Mouse (Mus musculus) limb, embryonic 11.5 days (tissue): ENCODE data around the gene Olfr557. TPM values are rescaled to one million over a fixed set of nuclear protein-coding genes. Genes with fewer than 3 reads are reported as not detected.

Experiments
- ATAC-seq: fragments of 200-750 bp; cut with Nextera tagmentation; 2 replicates; pipeline ENCODE4 v1.8.0; 2017; ENCODE audit warnings: low read depth; ENCODE audit not compliant: insufficient number of reproducible peaks, low FRiP score, low TSS enrichment
- DNase-seq: peaks from one replicate; pipeline ENCODE4 v3.0.0-alpha.2; 2015; ENCODE audit warnings: low spot score
- H3K27ac ChIP-seq: fragments of 300-500 bp; sonication (generic); replicated peaks from 2 replicates; pipeline ENCODE4 v1.5.1; 2014; ENCODE audit warnings: low read depth, mild to moderate bottlenecking, low read length
- H3K27me3 ChIP-seq: fragments of 300-500 bp; sonication (generic); 2 replicates; pipeline ENCODE4 v1.6.1; 2014; ENCODE audit warnings: mild to moderate bottlenecking, low read length, mixed read lengths; ENCODE audit not compliant: control insufficient read depth, insufficient read depth
- H3K36me3 ChIP-seq: fragments of 300-500 bp; sonication (generic); 2 replicates; pipeline ENCODE4 v1.6.1; 2014; ENCODE audit warnings: mild to moderate bottlenecking, low read length, moderate library complexity, mixed read lengths; ENCODE audit not compliant: control insufficient read depth, insufficient read depth
- H3K4me1 ChIP-seq: fragments of 300-500 bp; sonication (generic); 2 replicates; pipeline ENCODE4 v1.6.1; 2014; ENCODE audit warnings: low read length, mixed read lengths; ENCODE audit not compliant: control insufficient read depth, insufficient read depth
- H3K4me2 ChIP-seq: fragments of 300-500 bp; sonication (generic); 2 replicates; pipeline ENCODE4 v1.6.1; 2014; ENCODE audit warnings: low read depth, mild to moderate bottlenecking, moderate library complexity; ENCODE audit not compliant: severe bottlenecking
- H3K4me3 ChIP-seq: fragments of 300-500 bp; sonication (generic); 2 replicates; pipeline ENCODE4 v1.5.1; 2014; ENCODE audit warnings: low read depth, low read length
- H3K9ac ChIP-seq: fragments of 300-500 bp; sonication (generic); 2 replicates; pipeline ENCODE4 v1.6.1; 2014; ENCODE audit warnings: mild to moderate bottlenecking, low read length
- H3K9me3 ChIP-seq: fragments of 300-500 bp; sonication (generic); 2 replicates; pipeline ENCODE4 v1.6.1; 2016; ENCODE audit warnings: low read length; ENCODE audit not compliant: control insufficient read depth
- WGBS: fragments of 180-500 bp; shearing (Covaris S2); extraction: QIAGEN DNeasy Blood & Tissue Kit; methylation state at CpG from one replicate; pipeline ENCODE4 v1.1.7; 2014; 5-methylcytosine and 5-hydroxymethylcytosine counted together
- polyA plus RNA-seq: library from polyadenylated mRNA; unstranded; fragments of >200 nt; fragmentation: Nextera tagmentation; extraction: Ambion mirVana; gene quantifications from 2 replicates; pipeline ENCODE4 v1.2.1, GENCODE M21; 2014

The Olfr557 gene
- polyA plus RNA-seq, result not detected in 2 replicates

- H3K27ac ChIP-seq, result no peak within 1 kb of the TSS
- no peaks in the 10 kb centered on the region for H3K9me3 ChIP-seq
- peak; percentile 55 for DNase-seq
- H3K4me2 ChIP-seq, result no peak within 1 kb of the TSS
- H3K4me1 ChIP-seq, result no peaks in the 10 kb centered on the region
- H3K27me3 ChIP-seq, result no peaks in the 10 kb centered on the region
- H3K36me3 ChIP-seq, result no peaks in the 10 kb centered on the region
- 85% methylated on average over 5 of the region's 5 CpGs for WGBS
- H3K9ac ChIP-seq, result no peak within 1 kb of the TSS
- ATAC-seq, result no peak
- H3K4me3 ChIP-seq, result no peak within 1 kb of the TSS
Measured at GRCm38 (mm10) chr7:102695358-102696125, at the start of gene Olfr557. Gene Olfr557 (plus strand): TSS chr7:102695910.

DNA sequence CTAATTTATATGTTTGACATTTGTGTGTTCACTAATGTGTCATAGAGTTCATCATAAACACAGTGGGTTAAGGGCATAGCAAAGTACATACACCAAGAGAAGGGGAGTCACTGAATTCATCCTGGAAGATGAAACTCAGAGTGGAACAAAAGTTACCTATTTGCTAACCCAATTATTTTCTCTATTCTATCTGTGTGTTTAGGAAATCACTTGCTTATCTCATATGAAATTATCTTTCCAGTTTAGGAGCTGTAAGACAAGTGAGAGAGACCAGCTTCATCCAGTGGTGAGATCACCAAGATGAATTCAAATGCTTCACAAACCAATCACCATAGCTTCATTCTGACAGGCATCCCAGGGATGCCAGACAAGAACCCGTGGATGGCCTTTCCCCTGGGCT lies 37.2 kb upstream of the Olfr557 start, which contains the start of gene Olfr555:
Gene Olfr555, plus strand, starts transcription at position 301 of the 400 bp plus-strand sequence.
- ATAC-seq, result no peak
- no peak for DNase-seq
- 83% methylated on average over 1 of the region's 1 CpGs for WGBS
- no peaks in the 10 kb centered on the region for H3K27me3 ChIP-seq
- H3K9me3 ChIP-seq, result no peaks in the 10 kb centered on the region; the same call in 1 of the 2 replicates
- no peak within 1 kb of the TSS for H3K4me3 ChIP-seq
- no peak within 1 kb of the TSS for H3K27ac ChIP-seq
- H3K4me1 ChIP-seq, result no peaks in the 10 kb centered on the region
- H3K9ac ChIP-seq, result no peak within 1 kb of the TSS
- H3K4me2 ChIP-seq, result no peak within 1 kb of the TSS
- H3K36me3 ChIP-seq, result no peaks in the 10 kb centered on the region

DNA sequence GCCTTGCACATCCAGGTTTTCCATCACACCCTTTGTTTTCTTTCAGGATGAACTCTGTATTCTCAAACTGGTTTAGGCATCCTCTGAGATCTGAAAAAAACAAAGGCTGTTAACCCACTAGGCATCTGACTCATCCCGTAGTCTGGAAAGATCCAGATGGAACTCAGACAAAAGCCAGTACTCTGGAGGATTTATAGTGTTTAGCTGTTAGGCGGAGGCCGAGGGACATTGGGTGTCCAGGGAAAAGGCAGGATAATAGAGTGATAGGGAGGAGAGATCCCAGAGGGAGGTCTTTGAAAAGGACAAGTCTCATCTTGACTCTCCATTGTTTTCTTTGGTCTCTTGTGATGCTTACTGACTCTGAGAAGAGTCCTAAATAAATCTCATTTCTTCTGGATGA lies 31.1 kb upstream of the Olfr557 start, which contains the start of gene Olfr556:
Gene Olfr556, plus strand, starts transcription at position 301 of the 400 bp plus-strand sequence.
- Histone ChIP-seq H3K27me3 (no peaks in the 10 kb centered on the region), H3K4me2 (no peak within 1 kb of the TSS), H3K4me3 (no peak within 1 kb of the TSS), H3K4me1 (no peaks in the 10 kb centered on the region), H3K9me3 (no peaks in the 10 kb centered on the region; the same call in 1 of the 2 replicates), H3K9ac (no peak within 1 kb of the TSS), H3K27ac (no peak within 1 kb of the TSS), H3K36me3 (no peaks in the 10 kb centered on the region)
- DNase-seq, result no peak
- ATAC-seq, result no peak
- WGBS, result 64% methylated on average over 3 of the region's 3 CpGs

- no peak overlapping the region for H3K9ac ChIP-seq
- DNase-seq, result no peak
- H3K4me2 ChIP-seq, result no peak overlapping the region
- H3K27me3 ChIP-seq, result no peaks in the 10 kb centered on the region
- H3K4me1 ChIP-seq, result no peaks in the 10 kb centered on the region
- H3K36me3 ChIP-seq, result no peaks in the 10 kb centered on the region
- H3K4me3 ChIP-seq, result no peak overlapping the region
- no peaks in the 10 kb centered on the region; the same call in 1 of the 2 replicates for H3K9me3 ChIP-seq
- H3K27ac ChIP-seq, result no peak overlapping the region
- no peak for ATAC-seq
- 51% methylated on average over 2 of the region's 2 CpGs for WGBS
Measured at GRCm38 (mm10) chr7:102665378-102665777, 30.3 kb upstream of the Olfr557 start.

- H3K9me3 ChIP-seq, result no peaks in the 10 kb centered on the region
- no peak overlapping the region for H3K4me2 ChIP-seq
- H3K9ac ChIP-seq, result no peak overlapping the region
- 82% methylated on average over 2 of the region's 2 CpGs for WGBS
- ATAC-seq (no peak), DNase-seq (no peak)
- H3K36me3 ChIP-seq, result no peaks in the 10 kb centered on the region
- H3K27ac ChIP-seq, result no peak overlapping the region
- no peak overlapping the region for H3K4me3 ChIP-seq
- no peaks in the 10 kb centered on the region for H3K4me1 ChIP-seq
- H3K27me3 ChIP-seq, result no peaks in the 10 kb centered on the region
Measured at GRCm38 (mm10) chr7:102676225-102676624, 19.5 kb upstream of the Olfr557 start.

- no peak for DNase-seq
- no peak overlapping the region for H3K4me2 ChIP-seq
- no peaks in the 10 kb centered on the region for H3K9me3 ChIP-seq
- no peak overlapping the region for H3K4me3 ChIP-seq
- no peaks in the 10 kb centered on the region for H3K27me3 ChIP-seq
- H3K36me3 ChIP-seq, result no peaks in the 10 kb centered on the region
- no peak overlapping the region for H3K9ac ChIP-seq
- no peak overlapping the region for H3K27ac ChIP-seq
- no peak for ATAC-seq
- no peaks in the 10 kb centered on the region for H3K4me1 ChIP-seq
- 85% methylated on average over 1 of the region's 1 CpGs for WGBS
Measured at GRCm38 (mm10) chr7:102681916-102682315, 13.8 kb upstream of the Olfr557 start.

DNA sequence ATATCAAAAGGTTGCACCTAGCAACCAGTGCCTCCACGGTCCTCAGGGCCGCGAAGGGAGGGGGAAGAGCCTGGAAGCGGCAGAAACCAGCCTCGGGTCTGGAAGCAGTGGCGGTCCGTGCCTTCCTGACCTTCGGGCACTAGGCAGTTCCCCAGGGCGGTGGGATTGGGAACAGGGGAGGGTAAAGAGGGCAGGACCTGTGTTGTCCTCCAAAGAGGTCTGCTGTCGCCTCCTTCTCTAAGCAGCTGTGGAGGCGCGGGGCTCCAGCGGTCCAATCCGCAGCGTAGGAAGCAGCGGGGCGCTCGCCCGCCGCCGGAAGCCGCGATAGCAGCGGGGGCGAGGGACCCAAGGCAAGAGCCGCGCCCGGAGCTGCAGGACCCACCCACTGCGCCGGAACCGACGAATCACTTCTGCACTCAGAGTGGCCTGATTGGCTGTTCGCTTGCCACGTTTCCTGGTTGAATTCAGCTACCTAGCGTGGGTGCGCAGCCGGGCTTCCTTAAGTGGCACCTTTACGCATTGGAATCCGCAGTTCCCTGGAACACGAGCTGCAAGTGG lies 8.7 kb upstream of the Olfr557 start, which contains the start of gene Trim68:
Gene Trim68, minus strand, starts transcription at position 384 of the 558 bp plus-strand sequence.
- WGBS, result under 1% methylated on average over 40 of the region's 40 CpGs
- Histone ChIP-seq H3K9ac (peak within 1 kb of the TSS; percentile 77), H3K27ac (peak within 1 kb of the TSS; percentile 47; the same call in 1 of the 2 replicates), H3K4me3 (peak within 1 kb of the TSS; percentile 53), H3K4me1 (no peaks in the 10 kb centered on the region), H3K36me3 (no peaks in the 10 kb centered on the region), H3K27me3 (no peaks in the 10 kb centered on the region), H3K4me2 (peak within 1 kb of the TSS; percentile 58), H3K9me3 (no peaks in the 10 kb centered on the region)
- DNase-seq (peak; percentile 92), ATAC-seq (peak; percentile 99)

- no peak for ATAC-seq
- Histone ChIP-seq H3K9ac (no peak overlapping the region), H3K4me1 (no peaks in the 10 kb centered on the region), H3K36me3 (no peaks in the 10 kb centered on the region), H3K27ac (no peak overlapping the region), H3K4me3 (no peak overlapping the region), H3K27me3 (no peaks in the 10 kb centered on the region), H3K9me3 (no peaks in the 10 kb centered on the region), H3K4me2 (no peak overlapping the region)
- WGBS, result 89% methylated on average over 7 of the region's 7 CpGs
- no peak for DNase-seq
Measured at GRCm38 (mm10) chr7:102698461-102698860, 2.8 kb downstream of the Olfr557 start.
